Mouse (Mus musculus): ENCODE measurements at regions not wholly inside any gene's neighbourhood (a gene's known extent, or its start where the extent isn't known, plus 50 kb on each side); places are given as distances from the start of the nearest gene placed in this dataset.

- WGBS, result 46% methylated on average over 6 of the region's 6 CpGs
- Histone ChIP-seq H3K4me3 (ENCODE audit: low read depth, low read length) (no peak overlapping the region), H3K27me3 (ENCODE audit: control insufficient read depth, insufficient read depth, low read length) (no peaks in the 10 kb centered on the region), H3K9ac (ENCODE audit: low read length) (no peak overlapping the region), H3K27ac (ENCODE audit: low read depth, low read length) (no peak overlapping the region), H3K4me2 (ENCODE audit: low read depth) (no peak overlapping the region), H3K9me3 (ENCODE audit: control insufficient read depth, low read length) (no peaks in the 10 kb centered on the region), H3K36me3 (ENCODE audit: control insufficient read depth, insufficient read depth, low read length) (no peaks in the 10 kb centered on the region), H3K4me1 (ENCODE audit: control insufficient read depth, insufficient read depth, low read length) (peaks cover 7% of the 10 kb centered on the region)
- no peak for DNase-seq (ENCODE audit: low spot score)
- no peak for ATAC-seq (ENCODE audit: insufficient read depth, low FRiP score, low TSS enrichment)
Observed at GRCm38 (mm10) chr9:41700683-41701082, 423.4 kb downstream of the Sorl1 start.

- Histone ChIP-seq H3K36me3 (ENCODE audit: control insufficient read depth, insufficient read depth, low read length) (no peaks in the 10 kb centered on the region), H3K4me2 (ENCODE audit: low read depth) (no peak overlapping the region), H3K27me3 (ENCODE audit: control insufficient read depth, insufficient read depth, low read length) (no peaks in the 10 kb centered on the region), H3K27ac (ENCODE audit: low read depth, low read length) (no peak overlapping the region), H3K9ac (ENCODE audit: low read length) (no peak overlapping the region), H3K4me3 (ENCODE audit: low read depth, low read length) (no peak overlapping the region), H3K4me1 (ENCODE audit: control insufficient read depth, insufficient read depth, low read length) (peaks cover 7% of the 10 kb centered on the region), H3K9me3 (ENCODE audit: control insufficient read depth, low read length) (no peaks in the 10 kb centered on the region)
- DNase-seq (ENCODE audit: low spot score) (no peak), ATAC-seq (ENCODE audit: insufficient read depth, low FRiP score, low TSS enrichment) (no peak)
- 63% methylated on average over 4 of the region's 4 CpGs for WGBS
Observed at GRCm38 (mm10) chr9:41699031-41699430, 425.1 kb downstream of the Sorl1 start.

- H3K27ac ChIP-seq (ENCODE audit: low read depth, low read length), result no peak overlapping the region; the same call in 1 of the 2 replicates
- WGBS, result 50% methylated on average over 24 of the region's 24 CpGs
- peak overlapping the region; percentile 0; the same call in 1 of the 2 replicates for H3K9ac ChIP-seq (ENCODE audit: low read length)
- peak; percentile 38; the same call in 1 of the 2 replicates for ATAC-seq (ENCODE audit: insufficient read depth, low FRiP score, low TSS enrichment)
- no peaks in the 10 kb centered on the region for H3K9me3 ChIP-seq (ENCODE audit: control insufficient read depth, low read length)
- H3K4me3 ChIP-seq (ENCODE audit: low read depth, low read length), result no peak overlapping the region
- no peaks in the 10 kb centered on the region for H3K36me3 ChIP-seq (ENCODE audit: control insufficient read depth, insufficient read depth, low read length)
- no peak overlapping the region for H3K4me2 ChIP-seq (ENCODE audit: low read depth)
- H3K27me3 ChIP-seq (ENCODE audit: control insufficient read depth, insufficient read depth, low read length), result no peaks in the 10 kb centered on the region
- H3K4me1 ChIP-seq (ENCODE audit: control insufficient read depth, insufficient read depth, low read length), result peaks cover 7% of the 10 kb centered on the region
- DNase-seq (ENCODE audit: low spot score), result peak; percentile 59
Observed at GRCm38 (mm10) chr9:41697611-41698467, 426.3 kb downstream of the Sorl1 start.

- no peak overlapping the region; the same call in 1 of the 2 replicates for H3K27ac ChIP-seq (ENCODE audit: low read depth, low read length)
- ATAC-seq (ENCODE audit: insufficient read depth, low FRiP score, low TSS enrichment) (no peak), DNase-seq (ENCODE audit: low spot score) (no peak)
- H3K9ac ChIP-seq (ENCODE audit: low read length), result no peak overlapping the region
- no peaks in the 10 kb centered on the region for H3K9me3 ChIP-seq (ENCODE audit: control insufficient read depth, low read length)
- no peak overlapping the region for H3K4me2 ChIP-seq (ENCODE audit: low read depth)
- H3K27me3 ChIP-seq (ENCODE audit: control insufficient read depth, insufficient read depth, low read length), result no peaks in the 10 kb centered on the region
- peaks cover 7% of the 10 kb centered on the region for H3K4me1 ChIP-seq (ENCODE audit: control insufficient read depth, insufficient read depth, low read length)
- no peak overlapping the region for H3K4me3 ChIP-seq (ENCODE audit: low read depth, low read length)
- H3K36me3 ChIP-seq (ENCODE audit: control insufficient read depth, insufficient read depth, low read length), result no peaks in the 10 kb centered on the region
Observed at GRCm38 (mm10) chr9:41697160-41697559, 426.9 kb downstream of the Sorl1 start.

DNA sequence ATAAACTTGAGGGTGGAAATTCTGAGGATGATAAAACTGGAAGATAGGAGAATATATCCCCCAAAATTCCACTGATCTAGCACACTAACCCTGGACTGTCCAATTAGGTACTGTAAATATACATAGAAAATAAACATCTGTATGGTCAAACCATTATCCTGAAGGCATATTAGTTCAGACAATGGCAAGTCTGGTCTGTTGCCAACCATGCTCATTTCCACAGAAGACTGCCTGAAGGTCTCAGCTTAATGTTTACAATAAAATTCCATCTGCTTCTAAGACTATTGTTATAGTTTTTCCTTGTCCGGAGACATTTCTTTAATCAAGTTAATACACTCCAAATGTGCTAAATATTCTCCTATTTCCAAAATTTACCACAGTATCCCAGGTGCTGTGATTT is 441.2 kb downstream of the Sorl1 start:
- H3K27ac ChIP-seq (ENCODE audit: low read depth, low read length), result no peak overlapping the region
- no peak overlapping the region for H3K9ac ChIP-seq (ENCODE audit: low read length)
- ATAC-seq (ENCODE audit: insufficient read depth, low FRiP score, low TSS enrichment) (no peak), DNase-seq (ENCODE audit: low spot score) (no peak)
- H3K9me3 ChIP-seq (ENCODE audit: control insufficient read depth, low read length), result no peaks in the 10 kb centered on the region
- H3K27me3 ChIP-seq (ENCODE audit: control insufficient read depth, insufficient read depth, low read length), result no peaks in the 10 kb centered on the region
- H3K4me3 ChIP-seq (ENCODE audit: low read depth, low read length), result no peak overlapping the region
- H3K36me3 ChIP-seq (ENCODE audit: control insufficient read depth, insufficient read depth, low read length), result no peaks in the 10 kb centered on the region
- no peaks in the 10 kb centered on the region for H3K4me1 ChIP-seq (ENCODE audit: control insufficient read depth, insufficient read depth, low read length)
- no peak overlapping the region for H3K4me2 ChIP-seq (ENCODE audit: low read depth)
- 89% methylated on average over 1 of the region's 1 CpGs for WGBS

DNA sequence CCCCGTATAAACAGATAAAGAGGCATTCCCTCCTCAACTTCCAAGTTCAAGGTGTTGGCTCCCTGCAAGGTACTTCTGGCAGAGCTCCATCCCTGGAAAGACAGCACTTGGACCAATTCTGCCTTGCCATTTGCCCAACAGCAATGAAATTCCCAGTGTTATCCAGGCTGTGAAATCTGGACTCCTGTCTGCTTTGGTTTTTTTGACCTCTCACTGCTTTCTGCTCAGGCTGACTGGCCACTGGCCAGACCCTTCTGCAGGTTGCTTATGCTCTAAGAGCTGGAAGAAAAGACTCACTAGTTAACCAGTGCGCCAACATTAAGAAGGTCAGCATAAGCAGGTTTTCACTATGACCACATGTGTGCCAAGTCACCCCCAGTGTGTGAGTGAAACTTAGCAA is 448.4 kb downstream of the Sorl1 start:
- no peak overlapping the region for H3K4me3 ChIP-seq (ENCODE audit: low read depth, low read length)
- no peak for DNase-seq (ENCODE audit: low spot score)
- WGBS, result 97% methylated on average over 2 of the region's 2 CpGs

DNA sequence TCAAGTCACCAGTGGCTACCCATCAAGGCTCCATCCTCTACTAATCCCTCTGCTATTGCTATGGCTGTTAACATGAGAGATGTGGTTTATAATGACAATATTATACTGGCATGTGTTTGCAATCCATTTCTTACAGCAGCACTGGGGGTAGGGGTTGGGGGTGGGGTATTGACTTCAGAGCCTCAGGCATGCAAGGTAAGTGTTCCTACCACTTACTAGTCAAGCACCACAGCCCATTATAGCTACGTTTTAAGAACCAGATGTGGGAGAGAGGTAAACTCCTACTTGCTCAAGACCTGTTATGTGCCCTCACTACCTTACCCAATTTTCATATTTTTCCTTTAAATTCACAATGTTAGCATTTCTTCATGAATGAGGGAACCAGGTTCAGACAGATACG is 451.1 kb downstream of the Sorl1 start:
- H3K4me3 ChIP-seq (ENCODE audit: low read depth, low read length), result no peak overlapping the region
- no peaks in the 10 kb centered on the region for H3K9me3 ChIP-seq (ENCODE audit: control insufficient read depth, low read length)
- no peak overlapping the region for H3K27ac ChIP-seq (ENCODE audit: low read depth, low read length)
- H3K4me2 ChIP-seq (ENCODE audit: low read depth), result no peak overlapping the region
- H3K36me3 ChIP-seq (ENCODE audit: control insufficient read depth, insufficient read depth, low read length), result no peaks in the 10 kb centered on the region
- H3K27me3 ChIP-seq (ENCODE audit: control insufficient read depth, insufficient read depth, low read length), result no peaks in the 10 kb centered on the region
- 64% methylated on average over 2 of the region's 2 CpGs for WGBS
- no peak for DNase-seq (ENCODE audit: low spot score)
- no peak for ATAC-seq (ENCODE audit: insufficient read depth, low FRiP score, low TSS enrichment)
- no peak overlapping the region for H3K9ac ChIP-seq (ENCODE audit: low read length)
- no peaks in the 10 kb centered on the region for H3K4me1 ChIP-seq (ENCODE audit: control insufficient read depth, insufficient read depth, low read length)

More for the DNA sequence above, 448.4 kb downstream of the Sorl1 start:
- H3K27me3 ChIP-seq (ENCODE audit: control insufficient read depth, insufficient read depth, low read length), result no peaks in the 10 kb centered on the region
- no peak overlapping the region for H3K4me2 ChIP-seq (ENCODE audit: low read depth)
- no peak for ATAC-seq (ENCODE audit: insufficient read depth, low FRiP score, low TSS enrichment)
- no peak overlapping the region for H3K27ac ChIP-seq (ENCODE audit: low read depth, low read length)
- H3K4me1 ChIP-seq (ENCODE audit: control insufficient read depth, insufficient read depth, low read length), result no peaks in the 10 kb centered on the region
- H3K9me3 ChIP-seq (ENCODE audit: control insufficient read depth, low read length), result no peaks in the 10 kb centered on the region
- H3K36me3 ChIP-seq (ENCODE audit: control insufficient read depth, insufficient read depth, low read length), result no peaks in the 10 kb centered on the region
- no peak overlapping the region for H3K9ac ChIP-seq (ENCODE audit: low read length)

GRCm38 (mm10) chr9:41668741-41669140 is 455.4 kb downstream of the Sorl1 start:
- no peaks in the 10 kb centered on the region for H3K9me3 ChIP-seq (ENCODE audit: control insufficient read depth, low read length)
- DNase-seq (ENCODE audit: low spot score) (no peak), ATAC-seq (ENCODE audit: insufficient read depth, low FRiP score, low TSS enrichment) (no peak)
- no peak overlapping the region for H3K4me3 ChIP-seq (ENCODE audit: low read depth, low read length)
- no peak overlapping the region for H3K27ac ChIP-seq (ENCODE audit: low read depth, low read length)
- H3K9ac ChIP-seq (ENCODE audit: low read length), result no peak overlapping the region
- WGBS, result 86% methylated on average over 1 of the region's 1 CpGs
- no peaks in the 10 kb centered on the region for H3K4me1 ChIP-seq (ENCODE audit: control insufficient read depth, insufficient read depth, low read length)
- no peak overlapping the region for H3K4me2 ChIP-seq (ENCODE audit: low read depth)
- no peaks in the 10 kb centered on the region for H3K36me3 ChIP-seq (ENCODE audit: control insufficient read depth, insufficient read depth, low read length)
- H3K27me3 ChIP-seq (ENCODE audit: control insufficient read depth, insufficient read depth, low read length), result no peaks in the 10 kb centered on the region

GRCm38 (mm10) chr9:41665000-41665685 is 459.0 kb downstream of the Sorl1 start:
- Histone ChIP-seq H3K4me1 (ENCODE audit: control insufficient read depth, insufficient read depth, low read length) (no peaks in the 10 kb centered on the region), H3K27me3 (ENCODE audit: control insufficient read depth, insufficient read depth, low read length) (no peaks in the 10 kb centered on the region), H3K9me3 (ENCODE audit: control insufficient read depth, low read length) (no peaks in the 10 kb centered on the region), H3K4me2 (ENCODE audit: low read depth) (no peak overlapping the region), H3K27ac (ENCODE audit: low read depth, low read length) (no peak overlapping the region), H3K36me3 (ENCODE audit: control insufficient read depth, insufficient read depth, low read length) (no peaks in the 10 kb centered on the region), H3K9ac (ENCODE audit: low read length) (no peak overlapping the region), H3K4me3 (ENCODE audit: low read depth, low read length) (no peak overlapping the region)
- WGBS, result 85% methylated on average over 10 of the region's 10 CpGs
- DNase-seq (ENCODE audit: low spot score) (no peak), ATAC-seq (ENCODE audit: insufficient read depth, low FRiP score, low TSS enrichment) (no peak)
